Mouse (Mus musculus) heart, postnatal 10 days (tissue): ENCODE data around the gene Gars. TPM values are rescaled to one million over a fixed set of nuclear protein-coding genes. Genes with fewer than 3 reads are reported as not detected.

ENCODE experiments used
- DNase-seq, 2 experiments: peaks; one replicate each; pipeline ENCODE4 v3.0.0; 2021
- intact Hi-C: fragments of 180-260 bp; cut with DNase I; formaldehyde crosslinking; loops from one replicate; pipeline ENCODE4 v1.15.1; 2025
- total RNA-seq, 2 experiments: library from RNA; stranded (reverse); gene quantifications; 2 replicates each; pipeline ENCODE4 v1.2.3; 2021

Gene Gars
- 10 to 100 TPM; 75.8 to 83.9 TPM for total RNA-seq

DNA sequence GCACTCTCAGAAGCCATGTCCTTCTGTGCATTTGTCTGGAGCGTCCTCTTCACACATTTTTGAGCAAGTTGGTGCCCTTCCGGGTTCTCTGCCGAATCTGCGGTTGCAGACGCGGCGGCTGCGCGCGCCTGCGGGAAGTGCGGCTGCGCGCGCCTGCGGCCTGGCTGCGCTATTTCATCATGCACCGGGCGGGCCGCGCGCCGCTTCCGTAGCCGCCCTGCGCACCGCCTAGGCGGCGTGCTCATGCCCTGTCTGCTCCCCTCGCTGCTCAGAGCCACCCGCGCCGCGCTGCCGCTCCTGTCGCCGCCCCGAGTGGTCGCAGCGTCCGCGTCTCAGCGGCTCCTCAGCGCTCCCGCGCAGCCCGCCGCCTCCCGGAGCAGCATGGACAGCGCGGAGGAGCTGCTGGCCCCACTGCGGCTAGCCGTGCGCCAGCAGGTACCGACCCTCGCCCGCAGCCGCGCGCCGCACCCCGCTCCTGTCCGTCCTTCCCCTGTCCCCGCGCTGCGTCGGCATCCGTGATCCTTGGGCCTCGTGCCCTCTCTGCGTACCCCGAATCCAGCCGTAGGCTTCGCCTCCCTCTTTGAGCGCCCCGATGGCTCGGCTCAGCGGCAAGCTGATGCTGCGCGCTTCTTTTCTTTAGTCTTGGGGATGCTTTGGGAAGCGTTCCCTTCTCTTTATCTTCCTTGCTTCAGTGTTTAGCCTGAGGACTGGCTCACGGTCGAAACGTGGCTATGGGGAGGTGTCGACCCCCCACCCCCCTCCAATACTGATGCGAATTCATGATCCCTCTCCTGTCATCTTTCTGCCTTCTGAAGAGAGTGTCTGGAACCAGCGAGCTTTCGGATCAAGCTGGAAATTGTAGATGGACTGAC, at the start of gene Gars:
Gars (plus strand) TSS at position 209 of the 872 bp plus-strand sequence.
- intact Hi-C loops, result no loop called here
- DNase-seq, result peak; percentile 89

DNA sequence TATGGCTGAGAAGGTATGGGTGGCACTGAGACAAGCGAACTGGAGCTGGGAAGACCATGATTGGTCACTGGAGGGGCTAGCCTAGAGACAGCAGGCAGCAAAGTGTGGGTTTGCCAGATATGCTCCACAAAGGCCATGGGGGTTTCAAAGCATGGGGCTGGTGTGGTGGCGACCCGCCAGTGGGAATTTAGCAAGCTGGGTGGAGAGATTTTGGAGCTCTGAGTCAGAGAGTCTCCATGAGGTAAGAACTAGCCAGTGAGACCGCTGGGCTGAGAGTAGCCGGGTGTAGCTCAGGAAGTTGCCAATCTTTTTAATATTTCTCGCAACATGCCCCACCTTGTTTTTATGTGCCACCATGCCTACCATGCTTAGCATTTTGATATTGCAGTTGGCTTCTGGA, 49.7 kb upstream of the Gars start:
- intact Hi-C loops, result no loop called here

DNA sequence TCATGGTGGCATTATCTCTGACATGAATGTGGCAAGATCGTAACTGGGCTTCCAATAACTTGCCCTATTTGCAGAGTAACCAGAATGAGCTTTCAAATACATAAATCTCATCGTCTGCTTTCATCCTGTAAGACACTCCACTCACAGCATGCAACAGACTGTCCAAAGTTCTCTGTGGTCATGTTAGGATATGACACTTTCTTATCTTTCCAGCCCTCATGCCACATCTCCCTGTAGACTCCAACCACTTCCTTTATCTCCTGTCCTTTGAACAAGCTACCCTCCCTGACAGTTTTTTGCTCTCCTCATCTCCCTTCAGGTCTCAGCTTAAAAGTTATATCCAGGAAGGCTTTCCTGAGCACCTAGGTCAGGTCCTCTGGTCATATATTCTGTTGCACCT, 46.6 kb upstream of the Gars start:
- no peak for DNase-seq
- intact Hi-C loops, result loop anchor here (5.0 kb wide), 1 partner anchor 174 kb away; the partner anchor contains the start of gene Znrf2

More for the DNA sequence above, 49.7 kb upstream of the Gars start:
- no peak for DNase-seq

DNA sequence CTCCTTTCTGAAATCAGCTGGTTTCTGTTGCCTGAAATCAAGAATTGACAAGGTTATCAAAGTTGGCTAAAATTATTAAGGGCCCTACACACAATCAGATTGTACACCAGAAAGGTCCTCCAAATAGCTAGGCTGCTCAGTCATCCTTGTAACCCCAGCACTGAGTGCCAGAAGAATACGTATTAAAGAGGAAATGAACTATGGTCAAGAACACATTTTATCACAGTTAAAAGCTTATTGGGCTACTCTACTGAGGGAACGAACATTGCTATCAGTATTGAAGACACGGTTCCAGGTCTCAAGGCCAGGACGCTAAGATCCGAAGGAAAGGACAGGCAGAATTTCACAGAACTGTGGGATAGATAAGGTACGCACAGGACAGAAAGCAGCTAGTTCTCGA, 45.7 kb upstream of the Gars start:
- DNase-seq, result no peak
- intact Hi-C loops, result loop anchor here (2.0 to 5.0 kb wide), 4 partner anchors 19 to 287 kb away; partner anchors contain the start of genes Nod1 and Znrf2

DNA sequence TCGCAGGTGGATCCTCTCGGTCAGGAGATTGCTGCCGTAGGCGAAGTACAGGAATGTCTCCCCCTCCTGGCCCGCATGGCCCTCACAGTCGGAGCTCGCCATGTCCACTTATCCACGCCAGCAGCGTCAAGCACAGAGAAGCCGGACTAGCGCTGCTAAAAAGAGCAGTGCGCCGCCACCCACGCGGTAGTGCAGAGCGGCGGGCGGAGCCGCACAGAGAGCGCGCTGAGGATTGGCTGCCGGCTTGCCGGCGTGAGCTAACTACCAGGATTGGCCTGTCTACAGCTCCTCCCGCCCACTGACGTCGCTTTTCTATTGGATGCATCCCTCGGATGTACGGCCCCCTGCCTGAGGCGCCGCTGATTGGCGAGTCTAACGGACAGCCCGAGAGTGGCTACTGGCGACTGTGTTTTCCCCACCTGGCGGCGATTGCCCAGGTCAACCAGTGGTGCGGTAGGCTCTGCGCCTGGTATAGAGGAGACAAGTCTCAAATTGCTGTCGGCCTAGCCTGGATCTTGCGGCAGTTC, 45.0 kb upstream of the Gars start, which contains the start of gene Ggct:
Ggct (minus strand) TSS at position 217 of the 527 bp plus-strand sequence.
- DNase-seq, result peak; percentile 96 to 98
- intact Hi-C loops, result loop anchor here (2.0 to 5.0 kb wide), 4 partner anchors 20 to 288 kb away; partner anchors contain the start of genes Nod1 and Znrf2

DNA sequence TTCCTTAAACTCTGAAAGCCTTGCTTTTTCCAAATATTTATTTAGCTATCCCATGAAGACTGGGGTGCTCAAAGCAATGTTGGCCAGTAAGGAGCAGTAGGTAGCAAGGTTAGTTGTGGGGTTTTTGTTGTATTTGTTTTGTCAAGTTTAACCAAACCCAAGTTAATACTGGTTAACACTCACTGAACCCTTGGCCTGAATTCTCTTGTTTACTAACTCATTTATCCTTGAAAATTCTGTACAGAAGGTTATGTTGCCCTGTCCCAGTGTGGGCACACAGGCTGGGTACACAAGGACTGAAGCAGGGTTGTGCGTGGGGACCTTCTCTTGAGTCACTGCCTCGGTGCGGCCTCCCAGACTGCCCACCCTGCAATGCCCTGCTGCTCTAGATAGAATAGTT, 41.4 kb upstream of the Gars start:
- intact Hi-C loops, result no loop called here
- no peak for DNase-seq

DNA sequence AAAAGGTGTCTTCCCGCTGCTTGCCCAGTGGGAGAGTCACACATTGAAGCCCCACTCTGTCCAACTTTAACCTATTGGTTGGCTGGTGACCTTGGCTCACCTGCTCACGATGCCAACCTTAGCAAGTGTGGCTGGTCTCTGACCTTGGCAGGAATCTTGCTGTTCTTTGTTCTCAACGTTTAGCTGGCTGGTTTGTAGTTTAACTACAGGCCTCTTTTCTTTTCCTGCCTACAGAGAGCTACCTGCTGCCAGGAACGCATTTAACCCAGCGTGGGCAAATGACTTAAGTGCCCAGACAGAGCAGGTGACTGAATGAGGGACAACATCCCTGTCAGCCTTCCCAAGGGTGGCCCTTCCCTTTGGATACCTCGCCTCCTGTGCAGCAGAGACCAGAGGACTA, 40.1 kb upstream of the Gars start:
- intact Hi-C loops, result no loop called here
- DNase-seq, result no peak

DNA sequence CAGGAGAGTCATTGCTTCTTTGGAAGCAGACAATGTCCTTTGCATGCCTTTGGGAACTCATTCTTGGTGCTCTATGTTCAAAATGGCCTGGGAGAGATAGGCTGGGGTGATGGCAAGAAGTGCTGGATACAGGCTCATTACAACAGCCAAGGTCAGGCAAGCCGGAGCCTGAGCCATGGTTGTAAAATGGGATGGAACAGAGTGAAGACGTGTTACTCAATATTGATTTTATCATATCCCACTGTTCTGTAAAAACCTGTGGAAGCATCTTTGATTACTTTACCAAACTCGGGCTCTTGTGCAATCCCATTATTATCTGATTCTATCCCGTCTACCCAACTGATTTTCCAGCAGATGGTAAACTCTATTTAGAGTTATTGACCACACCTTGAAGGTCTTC, 36.5 kb upstream of the Gars start:
- intact Hi-C loops, result no loop called here

DNA sequence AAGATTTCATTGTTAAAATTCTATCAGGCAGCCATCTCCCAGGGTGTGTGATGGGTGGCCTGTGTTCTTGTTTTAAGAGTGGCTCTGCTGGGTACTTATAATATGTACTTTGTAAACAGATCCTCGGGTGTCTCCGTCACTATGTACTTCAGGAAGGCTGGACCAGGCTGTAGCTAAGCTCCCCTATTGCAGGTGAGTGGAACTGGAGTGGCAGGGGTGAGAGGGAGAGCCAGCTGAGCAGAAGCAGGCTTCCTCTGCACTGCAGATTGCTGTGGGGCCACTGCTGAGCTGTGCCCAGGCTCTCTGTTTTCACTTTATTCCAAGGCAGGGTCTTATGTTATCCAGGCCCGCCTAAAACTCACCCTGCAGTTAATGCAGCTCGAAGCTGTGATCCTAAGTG, 35.4 kb upstream of the Gars start:
- intact Hi-C loops, result no loop called here
- DNase-seq, result no peak

More for the DNA sequence above, 36.5 kb upstream of the Gars start:
- no peak for DNase-seq

DNA sequence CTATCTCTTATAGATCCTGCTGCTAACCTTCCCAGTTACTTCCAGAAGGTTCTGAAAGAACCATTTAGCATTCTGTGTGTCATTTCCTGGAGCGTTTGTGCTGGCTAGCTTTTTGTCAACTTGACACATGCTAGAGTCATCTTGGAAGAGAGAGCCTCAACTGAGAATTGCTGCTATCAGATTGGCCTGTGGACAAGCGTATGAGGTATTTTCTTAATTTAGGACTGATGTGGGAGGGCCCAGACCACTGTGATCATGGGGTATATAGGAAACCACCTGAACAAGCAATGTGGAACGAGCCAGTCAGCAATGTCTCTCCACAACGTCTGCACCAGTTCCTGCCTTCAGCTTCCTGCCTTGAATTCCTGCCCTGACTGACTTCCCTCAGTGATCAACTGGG, 34.2 kb upstream of the Gars start:
- peak; percentile 27 to 39 for DNase-seq

DNA sequence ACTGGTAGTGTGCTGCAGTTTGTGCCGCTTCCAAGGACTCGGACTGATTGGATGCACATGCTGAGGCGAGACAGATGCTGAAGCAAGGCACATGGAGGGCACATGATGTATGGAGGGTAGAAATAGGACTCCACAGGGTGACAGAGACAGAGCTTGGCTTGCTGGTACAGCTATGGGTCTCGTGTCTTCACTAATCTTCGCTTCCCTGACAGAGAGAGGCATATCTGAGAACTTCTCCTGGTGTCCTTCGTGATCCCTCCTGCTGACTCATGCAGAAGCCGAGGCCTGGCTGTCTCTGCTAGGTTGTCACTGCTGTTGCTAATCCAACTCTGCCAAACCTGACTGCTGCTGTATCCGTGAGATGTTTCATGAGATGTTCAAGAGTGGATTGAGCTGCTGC, 29.4 kb upstream of the Gars start:
- DNase-seq, result no peak
- intact Hi-C loops, result no loop called here

More for the DNA sequence above, 34.2 kb upstream of the Gars start:
- intact Hi-C loops, result no loop called here

DNA sequence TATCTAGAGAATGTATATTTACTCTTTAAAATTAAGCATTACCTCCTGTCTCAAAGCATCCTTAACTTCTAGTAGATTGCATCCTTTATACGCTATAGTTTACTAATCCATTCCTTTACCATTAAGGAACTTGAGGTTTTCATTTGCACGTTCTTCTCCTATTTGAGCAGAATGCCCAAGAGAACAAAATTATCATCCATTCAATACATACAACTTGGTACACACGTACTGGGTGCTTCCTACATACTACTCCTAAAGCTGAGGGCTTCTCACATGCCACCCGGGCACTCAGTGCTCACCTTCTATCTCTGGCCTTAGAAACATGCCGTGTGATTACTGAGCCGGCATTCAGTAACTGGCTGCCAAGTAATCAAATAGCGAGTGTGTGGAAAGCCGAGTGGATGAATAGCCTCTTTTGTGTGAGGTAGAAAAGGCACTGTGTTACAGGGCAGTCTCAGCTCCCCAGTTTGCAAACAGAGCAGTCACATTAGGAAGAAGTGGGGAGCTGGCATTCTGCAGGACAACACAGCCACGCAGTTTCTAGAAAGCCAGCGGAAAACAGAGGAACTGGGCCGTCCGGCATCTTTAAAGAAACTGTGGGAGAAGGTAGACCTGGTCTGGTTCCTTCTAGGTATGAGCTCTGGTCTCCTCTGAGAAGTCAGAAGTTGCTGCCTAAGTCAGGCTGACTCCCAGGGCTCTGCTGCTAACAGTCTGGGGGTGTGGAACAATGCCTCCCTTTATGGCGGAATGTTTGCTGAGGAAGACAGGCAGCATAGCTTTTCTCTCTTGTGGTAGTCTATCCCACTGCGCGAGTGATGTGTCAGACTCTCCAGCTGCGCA, 28.2 kb upstream of the Gars start:
- DNase-seq, result no peak
- intact Hi-C loops, result no loop called here

DNA sequence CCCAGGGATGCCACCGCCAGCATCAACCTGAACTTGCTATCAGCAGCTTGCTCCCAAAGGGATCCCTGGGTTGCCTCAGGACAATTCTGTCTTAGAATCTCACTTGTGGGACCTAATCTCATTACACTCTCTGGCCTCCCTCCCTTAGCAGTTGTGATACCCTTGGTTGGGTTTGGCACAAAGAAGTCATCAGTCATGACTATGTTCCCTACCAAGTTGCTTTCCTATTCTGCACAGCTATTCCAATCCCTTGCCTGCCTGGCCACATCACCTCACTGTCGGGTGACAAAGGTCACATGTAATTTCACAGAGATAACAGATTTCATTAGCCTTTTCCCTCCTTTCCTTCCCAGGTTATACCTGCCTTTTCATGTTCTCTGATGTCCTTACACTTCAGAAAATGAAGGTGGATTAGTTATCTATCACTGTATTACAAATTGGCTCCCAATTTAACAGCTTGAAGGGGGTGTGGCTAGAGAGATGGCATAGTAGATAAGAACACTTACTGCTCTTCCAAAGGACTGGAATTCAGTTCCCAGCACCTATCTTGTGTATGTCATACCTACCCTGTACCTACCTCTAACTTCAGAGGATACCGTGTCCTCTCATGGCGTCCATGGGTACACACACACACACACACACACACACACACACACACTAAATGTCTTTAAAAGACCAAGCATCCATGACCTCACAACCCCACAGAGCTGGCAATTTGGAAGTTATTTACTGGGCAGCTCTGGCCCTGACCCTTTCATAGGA, 27.3 kb upstream of the Gars start:
- intact Hi-C loops, result no loop called here
- no peak for DNase-seq

DNA sequence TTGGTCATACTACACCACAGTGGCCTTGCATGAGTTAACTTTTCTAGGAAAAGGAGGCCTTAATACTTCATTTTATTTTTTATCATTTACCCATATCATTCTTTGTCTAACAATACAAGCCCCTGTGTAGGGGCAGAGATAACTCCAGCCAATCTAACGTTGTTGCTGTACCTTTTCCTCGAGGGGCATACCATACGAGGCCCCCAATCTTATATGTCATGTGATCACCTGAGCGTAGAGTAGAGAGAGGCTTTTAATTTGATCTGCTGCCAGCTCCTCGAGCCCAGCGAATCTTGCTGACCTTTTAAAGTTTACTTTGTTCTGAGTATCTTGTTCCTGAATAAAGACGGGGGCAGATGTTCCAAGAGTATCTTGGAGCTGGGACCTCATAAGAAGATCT, 25.3 kb upstream of the Gars start:
- no peak for DNase-seq
- intact Hi-C loops, result no loop called here

DNA sequence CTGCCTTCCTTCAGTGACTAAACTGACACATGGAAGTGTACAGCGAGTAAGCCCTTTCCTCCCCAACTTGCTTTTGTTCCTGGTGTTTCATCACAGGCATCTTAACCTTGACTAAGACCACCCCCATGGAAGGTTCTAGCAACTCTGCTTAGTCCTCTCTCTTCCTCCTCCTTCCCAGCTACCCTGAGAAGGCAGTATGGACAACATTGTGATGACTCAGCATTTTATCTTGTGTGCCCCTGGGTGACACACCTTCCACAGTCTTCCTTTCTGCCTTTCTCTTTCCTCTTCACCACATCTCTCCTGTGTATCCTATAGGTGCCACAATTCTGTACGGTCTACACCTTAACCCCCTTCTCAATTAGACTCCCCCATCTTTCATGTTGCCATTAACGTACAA, 23.6 kb upstream of the Gars start:
- intact Hi-C loops, result no loop called here
- no peak for DNase-seq

DNA sequence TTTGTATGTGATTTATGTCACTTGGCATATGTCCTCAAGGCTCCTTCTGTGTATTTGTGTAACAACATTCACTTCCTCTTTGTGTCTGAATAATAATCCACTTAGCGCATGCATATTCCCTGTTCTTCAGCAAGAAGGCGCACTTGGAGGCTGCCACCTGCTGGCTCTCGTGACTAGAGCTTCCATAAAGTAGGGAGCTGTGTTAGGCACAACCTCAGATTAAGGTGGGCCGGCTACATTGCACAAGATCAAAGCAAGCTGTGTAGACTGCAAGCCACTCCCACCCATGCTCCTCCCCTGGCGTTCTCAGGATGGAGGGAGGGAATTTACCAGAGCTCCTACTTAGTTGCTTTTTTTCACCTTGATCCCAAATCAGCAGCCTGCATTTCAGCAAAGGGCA, 21.6 kb upstream of the Gars start:
- intact Hi-C loops, result loop anchor here (5.0 kb wide), 2 partner anchors 209 to 309 kb away; no protein-coding TSS in a partner anchor

DNA sequence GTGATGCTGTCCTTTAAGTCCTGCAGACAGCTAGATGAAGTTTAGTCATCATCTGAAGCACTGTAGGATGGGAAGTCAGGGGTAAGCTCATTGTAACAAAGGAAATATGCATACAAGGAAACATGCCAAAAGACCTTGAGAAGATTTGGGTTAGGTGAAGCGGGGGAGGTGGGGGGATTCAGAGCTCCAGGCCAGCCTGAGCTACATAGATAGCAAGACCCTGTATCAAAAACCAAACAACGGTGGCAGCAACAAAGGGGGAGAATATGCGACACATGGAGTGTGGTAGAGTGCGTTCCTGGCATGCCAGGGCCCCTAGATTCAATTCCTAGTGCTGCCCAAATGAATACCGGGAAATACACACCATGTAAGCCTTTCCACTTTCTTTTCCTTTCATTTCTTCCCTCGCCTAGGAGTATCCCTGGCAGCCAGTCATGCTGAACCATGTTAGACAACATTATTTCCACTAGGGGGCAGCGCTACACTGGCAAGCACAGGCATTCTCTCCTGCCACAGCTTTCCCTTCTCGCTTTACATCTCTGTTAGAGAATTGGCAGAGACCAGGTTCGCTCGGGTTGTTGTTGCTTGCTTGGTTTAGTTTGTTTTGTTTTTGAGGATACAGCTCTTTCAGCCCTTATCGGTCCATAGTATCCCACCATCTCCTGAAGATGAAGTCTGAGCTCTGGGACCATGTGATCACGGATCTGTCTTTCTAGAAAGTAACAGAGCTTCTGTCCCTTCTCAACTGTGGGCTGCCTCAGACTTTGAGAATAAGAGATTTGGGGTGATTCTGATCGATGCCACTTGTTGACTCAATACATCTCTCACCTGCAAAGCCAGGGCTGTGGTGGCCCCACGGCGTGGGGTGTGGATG, 20.9 kb upstream of the Gars start:
- peak; percentile 78 to 82 for DNase-seq
- intact Hi-C loops, result loop anchor here (1.0 to 5.0 kb wide), 4 partner anchors 100 to 310 kb away; no protein-coding TSS in a partner anchor

More for the DNA sequence above, 21.6 kb upstream of the Gars start:
- DNase-seq, result peak; percentile 51 to 62

DNA sequence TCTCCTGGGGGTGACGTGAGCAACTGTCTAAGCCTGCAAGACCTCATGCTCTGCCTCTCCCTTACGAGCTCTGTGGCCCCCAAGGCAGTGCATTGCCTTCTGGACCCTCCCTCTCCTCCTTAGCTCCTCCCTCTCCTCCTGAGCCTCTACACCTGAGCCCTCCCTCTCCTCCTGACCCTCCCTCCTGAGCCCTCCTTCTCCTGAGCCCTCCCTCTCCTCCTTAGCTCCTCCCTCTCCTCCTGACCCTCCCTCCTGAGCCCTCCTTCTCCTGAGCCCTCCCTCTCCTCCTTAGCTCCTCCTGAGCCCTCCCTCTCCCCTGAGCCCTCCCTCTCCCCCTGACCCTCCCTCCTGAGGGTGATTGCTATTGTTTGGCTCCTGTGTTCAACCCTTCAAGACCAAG, 19.4 kb upstream of the Gars start:
- intact Hi-C loops, result loop anchor here (5.0 kb wide), 2 partner anchors 211 to 311 kb away; no protein-coding TSS in a partner anchor

DNA sequence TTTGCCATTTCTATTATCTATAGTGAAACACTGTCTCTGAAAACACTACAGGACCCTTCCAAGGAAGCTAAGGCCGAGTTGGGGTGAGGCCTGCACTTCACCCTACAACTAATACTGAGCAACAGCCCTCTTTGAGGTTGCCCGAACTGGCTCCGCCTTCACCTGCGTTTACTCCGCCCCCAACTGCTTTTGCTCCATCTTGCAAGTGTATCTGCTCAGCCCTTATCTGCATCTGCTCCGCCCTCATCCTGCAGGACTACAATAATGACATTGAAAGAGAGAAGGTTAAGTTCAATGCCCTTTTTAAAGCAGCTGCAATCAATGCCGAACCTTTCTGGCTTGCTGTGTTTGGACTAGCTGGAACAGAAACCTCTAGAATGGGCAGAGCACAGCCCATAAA, 16.0 kb upstream of the Gars start:
- no peak for DNase-seq

More for the DNA sequence above, 19.4 kb upstream of the Gars start:
- no peak for DNase-seq

More for the DNA sequence above, 16.0 kb upstream of the Gars start:
- intact Hi-C loops, result no loop called here
